Mouse (Mus musculus): ENCODE results near the gene Gamt.

Gamt gene

GRCm38 (mm10) chr10:80285222-80286070, 24.6 kb upstream of the Gamt start:
- no peak for DNase-seq (ENCODE audit: low spot score)

- DNase-seq (ENCODE audit: low spot score) = no peak
Observed at GRCm38 (mm10) chr10:80282481-80283441, 21.9 kb upstream of the Gamt start.

- no peak for DNase-seq (ENCODE audit: low spot score)
Observed at GRCm38 (mm10) chr10:80281921-80282371, 21.1 kb upstream of the Gamt start.

- no peak for DNase-seq (ENCODE audit: low spot score)
Observed at GRCm38 (mm10) chr10:80281304-80281703, 20.5 kb upstream of the Gamt start.

GRCm38 (mm10) chr10:80279273-80279672, 18.5 kb upstream of the Gamt start:
- no peak for DNase-seq (ENCODE audit: low spot score)

GRCm38 (mm10) chr10:80278390-80278789, 17.6 kb upstream of the Gamt start:
- no peak for DNase-seq (ENCODE audit: low spot score)

- DNase-seq (ENCODE audit: low spot score) = no peak
Observed at GRCm38 (mm10) chr10:80276238-80276637, 15.4 kb upstream of the Gamt start.

GRCm38 (mm10) chr10:80273847-80274246, 13.0 kb upstream of the Gamt start:
- DNase-seq (ENCODE audit: low spot score) = no peak

GRCm38 (mm10) chr10:80271870-80272585, 11.2 kb upstream of the Gamt start:
- no peak for DNase-seq (ENCODE audit: low spot score)

- DNase-seq (ENCODE audit: low spot score) = no peak
Observed at GRCm38 (mm10) chr10:80271186-80271843, 10.5 kb upstream of the Gamt start.

GRCm38 (mm10) chr10:80270734-80271181, 9.9 kb upstream of the Gamt start:
- no peak for DNase-seq (ENCODE audit: low spot score)

GRCm38 (mm10) chr10:80270099-80270498, 9.3 kb upstream of the Gamt start:
- no peak for DNase-seq (ENCODE audit: low spot score)

GRCm38 (mm10) chr10:80265149-80265486, 4.3 kb upstream of the Gamt start:
- no peak for DNase-seq (ENCODE audit: low spot score)

- peak; percentile 99 for DNase-seq (ENCODE audit: low spot score)
Observed at GRCm38 (mm10) chr10:80264341-80265148, 3.7 kb upstream of the Gamt start.

- no peak for DNase-seq (ENCODE audit: low spot score)
Observed at GRCm38 (mm10) chr10:80262776-80263365, 2.1 kb upstream of the Gamt start.

- DNase-seq (ENCODE audit: low spot score) = no peak
Observed at GRCm38 (mm10) chr10:80262169-80262568, 1.4 kb upstream of the Gamt start.

GRCm38 (mm10) chr10:80261585-80261968, 765 bp upstream of the Gamt start:
- peak; percentile 95 for DNase-seq (ENCODE audit: low spot score)

- peak; percentile 76 for DNase-seq (ENCODE audit: low spot score)
Observed at GRCm38 (mm10) chr10:80259861-80260641, 761 bp downstream of the Gamt start.

- DNase-seq (ENCODE audit: low spot score) = no peak
Observed at GRCm38 (mm10) chr10:80259463-80259805, 1.4 kb downstream of the Gamt start.

Data from layer of hippocampus, adult 11-12 months (tissue).